Mouse (Mus musculus) embryonic facial prominence, embryonic 14.5 days (tissue): ENCODE results near the gene Trmu. TPM values are rescaled to one million over a fixed set of nuclear protein-coding genes. Genes with fewer than 3 reads are reported as not detected.

ENCODE experiments used
- ATAC-seq: fragments of 200-750 bp; cut with Nextera tagmentation; 2 replicates; pipeline ENCODE4 v1.8.0; 2017; ENCODE audit warnings: low read depth, moderate number of reproducible peaks, moderate TSS enrichment
- DNase-seq: peaks from one replicate; pipeline ENCODE4 v3.0.0-alpha.2; 2015; ENCODE audit warnings: low spot score
- H3K27ac ChIP-seq: fragments of 300-500 bp; sonication (generic); replicated peaks from 2 replicates; pipeline ENCODE4 v1.5.1; 2014; ENCODE audit warnings: low read depth, mild to moderate bottlenecking, low read length, moderate library complexity
- H3K27me3 ChIP-seq: fragments of 300-500 bp; sonication (generic); replicated peaks from 2 replicates; pipeline ENCODE4 v1.6.1; 2014; ENCODE audit warnings: low read length; ENCODE audit not compliant: control insufficient read depth, insufficient read depth
- H3K36me3 ChIP-seq: fragments of 300-500 bp; sonication (generic); 2 replicates; pipeline ENCODE4 v1.6.1; 2014; ENCODE audit warnings: low read length, mixed read lengths; ENCODE audit not compliant: control insufficient read depth, insufficient read depth
- H3K4me1 ChIP-seq: fragments of 300-500 bp; sonication (generic); 2 replicates; pipeline ENCODE4 v1.6.1; 2014; ENCODE audit warnings: antibody characterized with exemption, low read length; ENCODE audit not compliant: control insufficient read depth, insufficient read depth
- H3K4me2 ChIP-seq: fragments of 300-500 bp; sonication (generic); 2 replicates; pipeline ENCODE4 v1.6.1; 2014; ENCODE audit warnings: low read depth, mild to moderate bottlenecking, low read length, moderate library complexity, mixed read lengths
- H3K4me3 ChIP-seq: fragments of 300-500 bp; sonication (generic); 2 replicates; pipeline ENCODE4 v1.5.1; 2014; ENCODE audit warnings: low read depth, mild to moderate bottlenecking, low read length
- H3K9ac ChIP-seq: fragments of 300-500 bp; sonication (generic); 2 replicates; pipeline ENCODE4 v1.6.1; 2014; ENCODE audit warnings: low read depth, mild to moderate bottlenecking, low read length, moderate library complexity, mixed read lengths
- H3K9me3 ChIP-seq: fragments of 300-500 bp; sonication (generic); 2 replicates; pipeline ENCODE4 v1.6.1; 2016; ENCODE audit warnings: low read length; ENCODE audit not compliant: control insufficient read depth
- WGBS: fragments of 180-500 bp; shearing (Covaris S2); extraction: QIAGEN DNeasy Blood & Tissue Kit; methylation state at CpG from one replicate; pipeline ENCODE4 v1.1.7; 2014; 5-methylcytosine and 5-hydroxymethylcytosine counted together
- polyA plus RNA-seq: library from polyadenylated mRNA; unstranded; fragments of >200 nt; fragmentation: Nextera tagmentation; extraction: Ambion mirVana; gene quantifications from 2 replicates; pipeline ENCODE4 v1.2.1, GENCODE M21; 2014

Trmu gene
- polyA plus RNA-seq, 1 experiment from 2014 or later, result 32.7 TPM

DNA sequence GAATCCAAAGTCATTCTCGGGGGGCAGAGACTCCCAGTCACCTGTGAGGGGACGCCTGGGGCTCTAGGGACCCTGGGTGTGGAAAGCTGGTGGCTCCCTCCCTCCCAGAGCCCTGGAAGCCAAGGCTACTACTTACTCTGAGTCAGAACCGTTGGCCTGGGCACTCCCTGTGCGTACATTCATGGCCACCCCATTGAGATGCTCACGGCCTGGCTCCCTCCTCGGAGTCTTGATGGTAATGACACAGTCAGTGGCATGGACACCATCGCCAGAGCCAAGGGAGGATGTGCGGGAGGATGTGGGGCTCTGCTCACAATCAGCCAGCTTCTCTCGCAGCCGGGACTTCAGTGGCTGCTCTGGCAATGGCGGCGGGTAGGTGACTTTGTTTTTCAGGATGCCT, 21.7 kb downstream of the Trmu start:
- H3K4me3 ChIP-seq, result no peak overlapping the region
- ATAC-seq (no peak), DNase-seq (no peak)
- no peaks in the 10 kb centered on the region for H3K9me3 ChIP-seq
- H3K36me3 ChIP-seq, result peaks cover 32% of the 10 kb centered on the region
- no peaks in the 10 kb centered on the region for H3K27me3 ChIP-seq
- no peak overlapping the region for H3K9ac ChIP-seq
- 85% methylated on average over 12 of the region's 12 CpGs for WGBS
- H3K4me1 ChIP-seq, result no peaks in the 10 kb centered on the region
- no peak overlapping the region for H3K4me2 ChIP-seq
- H3K27ac ChIP-seq, result no peak overlapping the region

DNA sequence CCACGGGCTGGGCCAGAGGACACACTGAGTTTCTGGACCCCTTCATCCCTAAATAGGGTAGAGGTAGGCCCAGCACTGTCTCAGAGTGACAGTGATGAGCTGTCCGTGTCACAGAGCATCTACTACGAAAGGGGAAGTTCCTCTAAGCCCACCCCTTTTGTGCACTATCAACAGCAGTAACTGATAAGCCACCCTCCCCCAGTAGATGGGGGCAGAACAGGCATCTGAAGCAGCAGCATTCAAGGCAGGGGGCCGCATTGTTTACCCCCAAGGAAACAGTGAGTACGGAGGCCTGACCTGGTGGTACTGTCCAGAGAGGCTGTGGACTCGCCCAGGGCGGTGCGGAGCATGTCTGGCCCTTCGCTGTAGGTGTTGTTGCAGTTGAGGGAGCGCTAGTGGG, 23.4 kb downstream of the Trmu start:
- H3K4me2 ChIP-seq, result no peak overlapping the region
- H3K27ac ChIP-seq, result no peak overlapping the region
- ATAC-seq (no peak), DNase-seq (no peak)
- no peaks in the 10 kb centered on the region for H3K9me3 ChIP-seq
- H3K9ac ChIP-seq, result no peak overlapping the region
- H3K4me3 ChIP-seq, result no peak overlapping the region
- 80% methylated on average over 10 of the region's 10 CpGs for WGBS
- peaks cover 21% of the 10 kb centered on the region for H3K36me3 ChIP-seq
- H3K27me3 ChIP-seq, result no peaks in the 10 kb centered on the region
- no peaks in the 10 kb centered on the region for H3K4me1 ChIP-seq

DNA sequence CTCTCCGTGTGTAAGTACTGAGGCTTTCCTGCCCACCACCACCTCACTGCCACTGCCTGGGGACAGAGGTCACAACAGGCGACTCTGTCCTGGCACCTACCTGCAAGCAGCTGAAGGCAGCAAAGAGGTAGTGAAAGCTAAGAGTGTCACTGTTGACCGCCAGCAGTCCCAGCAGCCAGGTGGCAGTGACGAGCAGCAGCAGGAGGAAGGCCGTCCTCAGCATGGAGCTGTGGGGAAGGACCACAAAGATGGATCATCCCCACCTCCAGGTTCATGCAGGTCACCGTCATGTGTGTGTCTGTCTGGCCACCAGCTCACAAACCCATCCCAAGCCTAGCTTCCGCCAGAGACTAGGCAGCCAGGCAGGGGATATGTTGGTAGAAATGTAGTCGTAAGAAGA, 24.7 kb downstream of the Trmu start:
- no peaks in the 10 kb centered on the region for H3K9me3 ChIP-seq
- no peak overlapping the region for H3K9ac ChIP-seq
- no peak overlapping the region for H3K27ac ChIP-seq
- H3K36me3 ChIP-seq, result 0 out of 2 replicates have a peak, but pooled peaks cover 8% of the 10 kb centered on the region
- ATAC-seq, result no peak
- H3K4me1 ChIP-seq, result no peaks in the 10 kb centered on the region
- H3K4me2 ChIP-seq, result no peak overlapping the region
- H3K27me3 ChIP-seq, result no peaks in the 10 kb centered on the region
- H3K4me3 ChIP-seq, result no peak overlapping the region
- 62% methylated on average over 8 of the region's 8 CpGs for WGBS
- DNase-seq, result no peak

DNA sequence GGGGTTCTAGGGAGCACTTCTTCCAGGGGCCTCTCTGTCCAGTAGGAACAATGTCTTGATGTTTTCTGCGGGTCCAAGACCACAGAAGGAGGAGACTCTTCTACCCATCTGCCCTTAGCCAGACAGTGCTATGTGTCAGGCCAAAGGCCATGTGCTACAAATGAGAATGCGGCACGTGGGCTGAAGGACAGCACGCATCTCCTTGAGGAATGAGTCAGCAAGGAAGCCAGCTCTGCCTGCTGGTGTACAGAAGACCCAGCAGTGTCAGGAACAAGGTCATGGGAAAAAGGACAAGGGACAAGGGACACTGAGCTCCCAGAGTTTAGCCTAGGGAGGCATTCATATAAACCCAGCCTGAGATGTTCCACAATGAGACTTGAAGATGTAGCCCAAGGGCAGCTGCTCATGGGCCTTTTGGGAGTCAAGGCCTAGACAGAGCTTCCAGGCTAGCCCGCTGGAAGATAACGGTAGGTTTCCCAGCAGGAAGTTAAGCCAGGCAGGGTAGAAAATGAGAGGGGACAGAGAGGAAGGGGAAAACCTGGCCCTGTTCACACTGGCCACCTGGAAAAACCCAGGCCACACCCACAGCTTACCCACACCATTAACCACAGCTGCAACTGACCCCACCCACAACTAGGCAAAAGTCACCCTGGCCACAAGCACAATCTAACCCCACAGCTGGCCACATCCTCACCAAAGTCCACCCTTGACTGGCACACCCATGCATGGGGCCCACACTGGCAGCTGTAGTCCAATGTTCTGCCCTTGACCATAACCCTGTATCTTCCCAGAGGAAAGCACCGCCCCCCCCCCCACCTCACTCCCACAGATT, 29.8 kb downstream of the Trmu start:
- peaks cover 9% of the 10 kb centered on the region for H3K4me1 ChIP-seq
- no peak for ATAC-seq
- 0 out of 2 replicates have a peak, but pooled peaks cover 2% of the 10 kb centered on the region for H3K36me3 ChIP-seq
- 82% methylated on average over 7 of the region's 7 CpGs for WGBS
- H3K27me3 ChIP-seq, result no peaks in the 10 kb centered on the region
- H3K9ac ChIP-seq, result no peak overlapping the region
- H3K9me3 ChIP-seq, result 0 out of 2 replicates have a peak, but pooled peaks cover 3% of the 10 kb centered on the region
- DNase-seq, result no peak
- H3K27ac ChIP-seq, result peak overlapping the region; percentile 5; the same call in 1 of the 2 replicates
- no peak overlapping the region for H3K4me3 ChIP-seq
- H3K4me2 ChIP-seq, result no peak overlapping the region

DNA sequence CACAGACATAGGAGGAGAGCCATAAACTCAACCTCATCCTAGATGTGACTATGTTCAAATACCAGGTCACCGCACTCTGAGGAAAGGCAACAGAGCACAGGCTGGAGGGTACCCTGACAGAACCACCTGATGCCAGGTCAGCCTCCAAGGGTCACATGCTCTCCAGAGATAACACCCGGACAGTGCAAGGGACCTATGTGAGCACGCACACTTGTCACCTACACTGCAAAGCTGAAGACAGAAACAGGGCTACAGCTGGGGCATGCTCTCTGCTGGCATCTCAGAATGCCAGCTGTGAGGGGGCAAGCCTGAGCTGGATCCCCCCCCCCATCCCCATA, 30.3 kb downstream of the Trmu start:
- H3K9me3 ChIP-seq, result 0 out of 2 replicates have a peak, but pooled peaks cover 5% of the 10 kb centered on the region
- peaks cover 9% of the 10 kb centered on the region for H3K4me1 ChIP-seq
- no peak overlapping the region for H3K4me3 ChIP-seq
- no peaks in the 10 kb centered on the region for H3K27me3 ChIP-seq
- ATAC-seq (0 out of 2 replicates have a peak, but pooled peaks have one; percentile 4), DNase-seq (no peak)
- no peak overlapping the region for H3K4me2 ChIP-seq
- no peak overlapping the region for H3K9ac ChIP-seq
- peak overlapping the region; percentile 5; the same call in 1 of the 2 replicates for H3K27ac ChIP-seq
- 0 out of 2 replicates have a peak, but pooled peaks cover 3% of the 10 kb centered on the region for H3K36me3 ChIP-seq
- 86% methylated on average over 3 of the region's 3 CpGs for WGBS

GRCm38 (mm10) chr15:85909931-85910330, 30.8 kb downstream of the Trmu start:
- Histone ChIP-seq H3K27ac (peak overlapping the region; percentile 58; the same call in 1 of the 2 replicates), H3K9me3 (0 out of 2 replicates have a peak, but pooled peaks cover 5% of the 10 kb centered on the region), H3K9ac (no peak overlapping the region), H3K4me3 (no peak overlapping the region), H3K4me2 (no peak overlapping the region), H3K4me1 (peaks cover 9% of the 10 kb centered on the region), H3K27me3 (no peaks in the 10 kb centered on the region), H3K36me3 (0 out of 2 replicates have a peak, but pooled peaks cover 3% of the 10 kb centered on the region)
- peak; percentile 71 for ATAC-seq
- DNase-seq, result peak; percentile 50
- 42% methylated on average over 9 of the region's 10 CpGs for WGBS

DNA sequence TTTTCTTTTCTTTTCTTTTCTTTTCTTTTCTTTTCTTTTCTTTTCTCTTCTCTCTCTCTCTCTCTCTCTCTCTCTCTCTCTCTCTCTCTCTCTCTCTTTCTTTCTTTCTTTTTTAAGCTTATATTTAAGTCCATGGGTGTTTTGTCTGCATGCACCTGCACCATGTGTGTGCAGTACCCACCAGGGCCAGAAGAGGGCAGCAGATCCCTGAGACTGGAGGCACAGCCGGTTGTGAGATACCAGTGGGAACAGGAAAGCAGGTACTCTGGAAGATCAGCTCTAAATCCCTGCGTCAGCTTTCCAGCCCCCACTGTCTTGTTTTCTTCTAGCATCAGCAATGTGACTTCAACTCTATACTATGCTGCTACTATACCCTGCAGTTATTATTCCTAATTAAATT, 34.5 kb downstream of the Trmu start:
- no peak overlapping the region for H3K9ac ChIP-seq
- H3K4me2 ChIP-seq, result no peak overlapping the region
- peaks cover 9% of the 10 kb centered on the region for H3K4me1 ChIP-seq
- ATAC-seq (no peak), DNase-seq (peak; percentile 35)
- WGBS, result 33% methylated on average over 2 of the region's 2 CpGs
- no peak overlapping the region for H3K4me3 ChIP-seq
- no peaks in the 10 kb centered on the region for H3K27me3 ChIP-seq
- 0 out of 2 replicates have a peak, but pooled peaks cover 3% of the 10 kb centered on the region for H3K36me3 ChIP-seq
- H3K9me3 ChIP-seq, result 0 out of 2 replicates have a peak, but pooled peaks cover 5% of the 10 kb centered on the region
- H3K27ac ChIP-seq, result no peak overlapping the region

DNA sequence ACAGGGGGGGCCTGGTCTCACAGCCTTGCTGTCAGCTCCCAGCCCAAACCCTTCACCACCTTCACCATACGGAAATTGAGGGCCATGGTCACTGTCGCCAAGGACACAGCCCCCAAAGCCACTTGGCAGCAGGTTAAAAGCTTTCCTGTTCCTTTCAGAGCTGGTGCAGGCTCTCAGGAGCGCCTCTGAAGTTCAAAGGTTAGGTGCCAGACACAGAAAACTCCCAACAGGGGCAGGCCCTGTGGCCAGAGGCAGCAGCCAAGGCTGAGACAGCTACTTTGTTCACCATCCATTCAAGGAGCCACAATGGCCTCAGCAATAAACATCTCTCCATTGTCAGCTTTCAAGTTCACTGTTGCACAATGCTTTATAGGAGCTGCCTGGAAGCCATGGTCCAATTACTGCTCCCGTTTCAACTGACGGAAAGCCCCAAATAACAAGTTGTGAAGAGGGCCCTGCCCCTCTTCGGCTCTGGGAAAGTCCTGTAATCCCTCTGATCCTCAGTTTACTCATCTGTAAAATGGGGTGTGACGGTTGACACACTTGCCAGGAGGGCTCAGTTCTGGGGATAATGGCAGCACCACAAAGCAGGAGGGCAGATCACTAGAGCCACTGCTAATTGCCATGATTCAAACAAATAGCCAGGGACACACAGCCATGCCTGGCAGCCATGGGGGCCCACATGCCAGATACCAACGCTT, 40.2 kb downstream of the Trmu start:
- 66% methylated on average over 8 of the region's 8 CpGs for WGBS
- Histone ChIP-seq H3K4me3 (no peak overlapping the region), H3K9me3 (no peaks in the 10 kb centered on the region), H3K27ac (no peak overlapping the region), H3K36me3 (no peaks in the 10 kb centered on the region), H3K4me1 (no peaks in the 10 kb centered on the region), H3K4me2 (no peak overlapping the region), H3K9ac (no peak overlapping the region), H3K27me3 (no peaks in the 10 kb centered on the region)
- DNase-seq (no peak), ATAC-seq (no peak)
